Mouse (Mus musculus) MEL (cell line): ENCODE measurements around the gene Prkd2. TPM values are rescaled to one million over a fixed set of nuclear protein-coding genes. Genes with fewer than 3 reads are reported as not detected.

Experiments used
- DNase-seq: peaks from one replicate; pipeline ENCODE4 v3.0.0; 2011; ENCODE audit warnings: low read depth, low spot score
- H3K27ac ChIP-seq: 2 replicates; pipeline ENCODE4 v1.5.1; 2012; ENCODE audit warnings: low read depth, mild to moderate bottlenecking, control low read depth, low read length, moderate library complexity; ENCODE audit not compliant: control insufficient read depth
- H3K27me3 ChIP-seq, 2 experiments: fragments of 150-350 bp in 1 of 2; sonication (generic) in 1 of 2; 2 replicates each; pipeline ENCODE4 v1.6.1; 2012; ENCODE audit warnings: low read length in 2 of 2, mild to moderate bottlenecking in 2 of 2, improper control_type of control experiment in 1 of 2, moderate library complexity in 1 of 2; ENCODE audit not compliant: insufficient read depth in 2 of 2, control insufficient read depth in 1 of 2
- H3K36me3 ChIP-seq, 2 experiments: 2 replicates each; pipeline ENCODE4 v1.6.1; 2012 to 2014; ENCODE audit warnings: low read length in 2 of 2, improper control_type of control experiment in 1 of 2, inconsistent platforms in 1 of 2, mild to moderate bottlenecking in 1 of 2; ENCODE audit not compliant: insufficient read depth in 2 of 2, control insufficient read depth in 1 of 2
- H3K4me1 ChIP-seq, 2 experiments: fragments of 150-350 bp in 1 of 2; sonication (generic) in 1 of 2; 2 replicates each; pipeline ENCODE4 v1.6.1; 2012; ENCODE audit warnings: low read length in 2 of 2, improper control_type of control experiment in 1 of 2, mild to moderate bottlenecking in 1 of 2; ENCODE audit not compliant: insufficient read depth in 2 of 2, control insufficient read depth in 1 of 2
- H3K4me3 ChIP-seq, 2 experiments: fragments of 150-350 bp in 1 of 2; sonication (generic) in 1 of 2; 2 replicates each; pipeline ENCODE4 v1.5.1; 2012; ENCODE audit warnings: low read depth in 2 of 2, low read length in 2 of 2, mild to moderate bottlenecking in 2 of 2, moderate library complexity in 2 of 2, control low read depth in 1 of 2, improper control_type of control experiment in 1 of 2; ENCODE audit not compliant: control insufficient read depth in 1 of 2, insufficient read depth in 1 of 2
- H3K79me2 ChIP-seq: 2 replicates; pipeline ENCODE4 v1.6.1; 2012; ENCODE audit warnings: mild to moderate bottlenecking, low read length, moderate library complexity; ENCODE audit not compliant: control insufficient read depth, poor library complexity, insufficient read depth
- H3K9ac ChIP-seq: 2 replicates; pipeline ENCODE4 v1.6.1; 2012; ENCODE audit warnings: low read depth, mild to moderate bottlenecking, control low read depth, low read length, moderate library complexity; ENCODE audit not compliant: control insufficient read depth, poor library complexity, severe bottlenecking
- H3K9me3 ChIP-seq: fragments of 150-350 bp; sonication (generic); replicated peaks from 2 replicates; pipeline ENCODE4 v1.6.1; 2012; ENCODE audit warnings: mild to moderate bottlenecking, low read length, improper control_type of control experiment, moderate library complexity; ENCODE audit not compliant: insufficient read depth
- BHLHE40 ChIP-seq: IDR thresholded peaks from 2 replicates; pipeline ENCODE4 v1.6.1; 2012; ENCODE audit warnings: low read depth, mild to moderate bottlenecking, inconsistent platforms, low read length, improper control_type of control experiment, borderline replicate concordance
- ELF1 ChIP-seq: IDR thresholded peaks from 2 replicates; pipeline ENCODE4 v1.6.1; 2014; ENCODE audit warnings: low read depth, mild to moderate bottlenecking, inconsistent platforms, low read length, improper control_type of control experiment, moderate library complexity
- EP300 ChIP-seq, 2 experiments: IDR thresholded peaks; 2 replicates each; pipeline ENCODE4 v1.6.1; 2011; ENCODE audit warnings: improper control_type of control experiment in 2 of 2, low read length in 2 of 2, low read depth in 1 of 2, mild to moderate bottlenecking in 1 of 2
- ETS1 ChIP-seq: IDR thresholded peaks from 2 replicates; pipeline ENCODE4 v1.6.1; 2012; ENCODE audit warnings: low read depth, mild to moderate bottlenecking, inconsistent platforms, low read length, improper control_type of control experiment, moderate library complexity
- GABPA ChIP-seq: IDR thresholded peaks from 2 replicates; pipeline ENCODE4 v1.6.1; 2012; ENCODE audit warnings: low read depth, mild to moderate bottlenecking, inconsistent platforms, low read length, improper control_type of control experiment, moderate library complexity
- GATA1 ChIP-seq: IDR thresholded peaks from 2 replicates; pipeline ENCODE4 v1.6.1; 2011; ENCODE audit warnings: low read depth, low read length, improper control_type of control experiment
- KAT2A ChIP-seq: conservative IDR thresholded peaks from 2 replicates; pipeline ENCODE4 v1.6.1; 2012; ENCODE audit warnings: low read depth, low read length, improper control_type of control experiment, inconsistent platforms
- MAX ChIP-seq: IDR thresholded peaks from 2 replicates; pipeline ENCODE4 v1.6.1; 2011; ENCODE audit warnings: low read length, improper control_type of control experiment
- MXI1 ChIP-seq: IDR thresholded peaks from 2 replicates; pipeline ENCODE4 v1.6.1; 2011; ENCODE audit warnings: mild to moderate bottlenecking, low read depth, low read length, improper control_type of control experiment
- NELFE ChIP-seq: IDR thresholded peaks from 2 replicates; pipeline ENCODE4 v1.6.1; 2011; ENCODE audit warnings: low read depth, low read length, improper control_type of control experiment
- POLR2A ChIP-seq, 2 experiments: IDR thresholded peaks; 2 replicates each; pipeline ENCODE4 v1.6.1; 2011 to 2012; ENCODE audit warnings: low read length in 2 of 2, mild to moderate bottlenecking in 2 of 2, control low read depth in 1 of 2, improper control_type of control experiment in 1 of 2, low read depth in 1 of 2, moderate library complexity in 1 of 2; ENCODE audit not compliant: control insufficient read depth in 1 of 2, insufficient read depth in 1 of 2, poor library complexity in 1 of 2
- RAD21 ChIP-seq: IDR thresholded peaks from 2 replicates; pipeline ENCODE4 v1.6.1; 2011; ENCODE audit warnings: mild to moderate bottlenecking, low read depth, low read length, improper control_type of control experiment
- SMC3 ChIP-seq: IDR thresholded peaks from 2 replicates; pipeline ENCODE4 v1.6.1; 2011; ENCODE audit warnings: low read depth, low read length, improper control_type of control experiment
- TBP ChIP-seq: IDR thresholded peaks from 2 replicates; pipeline ENCODE4 v1.8.0; 2011; ENCODE audit warnings: low read depth, low read length, improper control_type of control experiment
- UBTF ChIP-seq: IDR thresholded peaks from 2 replicates; pipeline ENCODE4 v1.6.1; 2012; ENCODE audit warnings: low read depth, mild to moderate bottlenecking, inconsistent platforms, low read length, improper control_type of control experiment, moderate library complexity, borderline replicate concordance; ENCODE audit not compliant: insufficient read depth
- USF2 ChIP-seq, 2 experiments: IDR thresholded peaks; 2 replicates each; pipeline ENCODE4 v1.6.1; 2011 to 2012; ENCODE audit warnings: improper control_type of control experiment in 2 of 2, low read length in 2 of 2, borderline replicate concordance in 1 of 2, inconsistent platforms in 1 of 2, low read depth in 1 of 2, mild to moderate bottlenecking in 1 of 2; ENCODE audit not compliant: insufficient read depth in 1 of 2
- ZC3H11A ChIP-seq: IDR thresholded peaks from 2 replicates; pipeline ENCODE4 v1.6.1; 2012; ENCODE audit warnings: low read depth, mild to moderate bottlenecking, inconsistent platforms, low read length, improper control_type of control experiment
- ZKSCAN1 ChIP-seq: IDR thresholded peaks from 2 replicates; pipeline ENCODE4 v1.6.1; 2012; ENCODE audit warnings: low read depth, mild to moderate bottlenecking, inconsistent platforms, low read length, improper control_type of control experiment, moderate library complexity
- polyA plus RNA-seq, 2 experiments: library from polyadenylated mRNA; stranded (reverse) in 1 of 2; unstranded in 1 of 2; fragments of >175 nt in 1 of 2; fragments of >200 nt in 1 of 2; gene quantifications; 2 replicates each; pipeline versions ENCODE4 v1.2.1 to v1.2.4; 2012; ENCODE audit warnings: low replicate concordance in 2 of 2, low read depth in 1 of 2; ENCODE audit not compliant: insufficient read length in 2 of 2, insufficient read depth in 1 of 2, missing spikeins in 1 of 2
- total RNA-seq: library from RNA; depleted of rRNA; stranded (reverse); fragments of 300-350 nt; gene quantifications from 2 replicates; pipeline ENCODE4 v1.2.3, GENCODE M21; 2012

Prkd2 gene
- total and polyA plus RNA-seq, 3 experiments = 2.9 to 8.7 TPM; not detected in 1

DNA sequence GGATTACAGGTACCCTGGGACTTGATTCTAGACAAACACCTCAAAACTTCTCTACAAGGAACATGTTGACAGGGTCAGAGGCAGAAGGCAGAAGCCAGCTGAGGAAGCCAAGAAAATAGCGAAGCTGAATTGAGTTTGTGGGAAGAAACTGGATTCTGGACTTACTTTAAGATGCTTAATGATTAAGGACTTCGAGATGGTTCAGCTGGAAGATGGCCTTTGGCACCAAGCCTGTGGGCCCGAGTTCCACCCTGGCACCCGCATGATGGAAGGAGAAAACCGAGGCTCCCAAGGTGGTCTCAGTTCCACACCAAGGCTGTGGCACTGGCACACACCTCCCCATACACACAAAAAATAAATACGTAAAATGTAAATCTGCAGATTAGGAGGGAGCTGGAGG is 47.8 kb downstream of the Prkd2 start:
- H3K9me3 ChIP-seq = no peaks in the 10 kb centered on the region
- no peak overlapping the region; a peak in 1 of 4 replicates for H3K4me3 ChIP-seq
- H3K4me1 ChIP-seq = peaks cover 0 to 10% of the 10 kb centered on the region in 2 experiments; a peak in 2 of 4 replicates
- H3K9ac ChIP-seq = no peak overlapping the region
- H3K27ac ChIP-seq = no peak overlapping the region
- DNase-seq = no peak
- no peaks in the 10 kb centered on the region for H3K36me3 ChIP-seq
- H3K79me2 ChIP-seq = no peaks in the 10 kb centered on the region
- TF ChIP-seq RAD21 = no peak
- TF ChIP-seq BHLHE40 = no peak
- no peak for TF ChIP-seq MXI1
- no peak for TF ChIP-seq ZC3H11A
- no peak for TF ChIP-seq UBTF
- no peak for TF ChIP-seq ELF1
- TF ChIP-seq ZKSCAN1 = no peak
- no peak for TF ChIP-seq MAX
- TF ChIP-seq GATA1 = no peak
- no peak for TF ChIP-seq ETS1
- TF ChIP-seq POLR2A (IDR thresholded peaks at IDR 0.05; ENCODE audit: control insufficient read depth in 1 of 2, insufficient read depth in 1 of 2, low read depth in 1 of 2, low read length in 2 of 2, poor library complexity in 1 of 2) = no peak
- no peak for TF ChIP-seq TBP
- TF ChIP-seq SMC3 = no peak
- TF ChIP-seq KAT2A = no peak
- H3K27me3 ChIP-seq = no peaks in the 10 kb centered on the region

DNA sequence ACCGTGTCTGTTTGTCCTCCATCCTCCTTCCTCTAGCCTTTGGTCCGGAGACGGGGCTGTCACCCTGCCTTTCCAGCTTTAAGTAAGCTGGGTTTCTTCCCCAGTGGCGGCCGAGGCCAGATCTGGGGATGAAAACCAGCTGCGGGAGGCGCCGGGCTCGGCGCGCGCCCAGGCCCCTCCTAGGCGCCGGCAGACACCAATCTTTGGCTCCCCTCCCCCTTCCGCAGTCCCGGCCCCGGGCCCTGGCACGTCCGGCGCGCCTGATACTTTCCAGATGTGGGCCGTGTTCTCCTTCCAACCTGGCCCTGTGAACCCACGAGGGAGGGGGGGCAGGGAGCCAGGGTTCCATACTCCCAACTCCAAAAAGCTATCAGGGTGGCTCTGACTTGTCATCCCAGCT is 48.2 kb downstream of the Prkd2 start:
- no peak for DNase-seq
- Histone ChIP-seq H3K9me3 (no peaks in the 10 kb centered on the region), H3K79me2 (no peaks in the 10 kb centered on the region), H3K4me3 (peak overlapping the region; percentile 43 to 66), H3K36me3 (no peaks in the 10 kb centered on the region), H3K4me1 (peaks cover 0 to 10% of the 10 kb centered on the region in 2 experiments; a peak in 2 of 4 replicates), H3K27ac (no peak overlapping the region), H3K27me3 (no peaks in the 10 kb centered on the region), H3K9ac (no peak overlapping the region)
- no peak for TF ChIP-seq KAT2A
- no peak for TF ChIP-seq MXI1
- TF ChIP-seq USF2 (IDR thresholded peaks at IDR 0.05; ENCODE audit: borderline replicate concordance in 1 of 2, insufficient read depth in 1 of 2, low read depth in 1 of 2, low read length in 2 of 2) = no peak
- TF ChIP-seq POLR2A (IDR thresholded peaks at IDR 0.05; ENCODE audit: control insufficient read depth in 1 of 2, insufficient read depth in 1 of 2, low read depth in 1 of 2, low read length in 2 of 2, poor library complexity in 1 of 2) = no peak
- TF ChIP-seq EP300 (IDR thresholded peaks at IDR 0.05; ENCODE audit: low read depth in 1 of 2, low read length in 2 of 2) = no peak
- TF ChIP-seq MAX = no peak
- no peak for TF ChIP-seq UBTF
- no peak for TF ChIP-seq NELFE
- TF ChIP-seq BHLHE40 = no peak
- TF ChIP-seq GABPA = no peak
